Mouse (Mus musculus) testis, adult 2 months (tissue): ENCODE data around the gene Cadm4. TPM values are rescaled to one million over a fixed set of nuclear protein-coding genes. Genes with fewer than 3 reads are reported as not detected.
"Not testable (repeated sequence)": the region's sequence is repeated elsewhere in the genome, so short reads cannot be mapped to it uniquely, and the experiment has no call there.

Experiments used
- H3K27ac ChIP-seq: fragments of 200-500 bp; 2 replicates; pipeline ENCODE4 v1.5.1; 2012; ENCODE audit warnings: low read depth, low read length; ENCODE audit not compliant: control insufficient read depth, insufficient read depth
- H3K27me3 ChIP-seq: fragments of 200-500 bp; 2 replicates; pipeline ENCODE4 v1.6.1; 2012; ENCODE audit warnings: mild to moderate bottlenecking, low read length, moderate library complexity; ENCODE audit not compliant: control insufficient read depth, insufficient read depth
- H3K36me3 ChIP-seq: fragments of 200-500 bp; 2 replicates; pipeline ENCODE4 v1.6.1; 2012; ENCODE audit warnings: mild to moderate bottlenecking, low read length; ENCODE audit not compliant: control insufficient read depth, insufficient read depth
- H3K4me1 ChIP-seq: fragments of 200-500 bp; 2 replicates; pipeline ENCODE4 v1.6.1; 2012; ENCODE audit warnings: low read length; ENCODE audit not compliant: control insufficient read depth, insufficient read depth
- H3K4me3 ChIP-seq: fragments of 200-500 bp; 2 replicates; pipeline ENCODE4 v1.5.1; 2012; ENCODE audit warnings: low read depth, mild to moderate bottlenecking, low read length, moderate library complexity, mixed read lengths; ENCODE audit not compliant: control insufficient read depth
- CTCF ChIP-seq: fragments of 200-500 bp; IDR thresholded peaks from 2 replicates; pipeline ENCODE4 v1.5.1; 2012; ENCODE audit warnings: low read depth, mild to moderate bottlenecking, inconsistent platforms, low read length, moderate library complexity; ENCODE audit not compliant: control insufficient read depth, insufficient read depth, insufficient replicate concordance
- POLR2A ChIP-seq: fragments of 200-500 bp; IDR thresholded peaks from 2 replicates; pipeline ENCODE4 v1.6.1; 2012; ENCODE audit warnings: low read depth, mild to moderate bottlenecking, inconsistent platforms, low read length, moderate library complexity; ENCODE audit not compliant: control insufficient read depth
- polyA plus RNA-seq: library from polyadenylated mRNA; depleted of rRNA; stranded (reverse); fragments of >200 nt; gene quantifications from 2 replicates; pipeline ENCODE4 v1.2.3, GENCODE M21; 2012

Cadm4 gene
- polyA plus RNA-seq, 1 experiment = 2.5 TPM

DNA sequence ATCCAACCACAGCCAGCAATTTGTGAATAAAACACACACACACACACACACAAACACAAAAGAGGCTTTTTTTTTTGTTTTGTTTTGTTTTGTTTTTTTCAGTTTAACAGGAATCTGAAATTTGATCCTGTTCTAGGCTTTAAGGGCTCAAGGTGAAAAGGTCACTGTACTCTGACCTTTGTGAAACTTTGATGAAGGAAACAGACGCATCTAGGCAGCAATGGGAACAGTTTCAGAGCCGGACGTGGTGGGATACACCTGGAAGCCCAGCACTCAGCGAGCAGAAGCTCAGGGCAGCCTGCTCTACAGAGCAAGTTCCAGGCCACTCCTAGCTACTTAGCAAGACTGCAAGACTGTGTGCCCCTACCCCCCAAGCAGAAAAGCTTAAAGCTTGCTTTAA lies 23.0 kb downstream of the Cadm4 start:
- H3K4me3 ChIP-seq = no peak overlapping the region
- H3K27ac ChIP-seq = no peak overlapping the region
- H3K4me1 ChIP-seq = peaks cover 25% of the 10 kb centered on the region
- no peaks in the 10 kb centered on the region for H3K36me3 ChIP-seq
- no peaks in the 10 kb centered on the region for H3K27me3 ChIP-seq
- no peak for TF ChIP-seq POLR2A

DNA sequence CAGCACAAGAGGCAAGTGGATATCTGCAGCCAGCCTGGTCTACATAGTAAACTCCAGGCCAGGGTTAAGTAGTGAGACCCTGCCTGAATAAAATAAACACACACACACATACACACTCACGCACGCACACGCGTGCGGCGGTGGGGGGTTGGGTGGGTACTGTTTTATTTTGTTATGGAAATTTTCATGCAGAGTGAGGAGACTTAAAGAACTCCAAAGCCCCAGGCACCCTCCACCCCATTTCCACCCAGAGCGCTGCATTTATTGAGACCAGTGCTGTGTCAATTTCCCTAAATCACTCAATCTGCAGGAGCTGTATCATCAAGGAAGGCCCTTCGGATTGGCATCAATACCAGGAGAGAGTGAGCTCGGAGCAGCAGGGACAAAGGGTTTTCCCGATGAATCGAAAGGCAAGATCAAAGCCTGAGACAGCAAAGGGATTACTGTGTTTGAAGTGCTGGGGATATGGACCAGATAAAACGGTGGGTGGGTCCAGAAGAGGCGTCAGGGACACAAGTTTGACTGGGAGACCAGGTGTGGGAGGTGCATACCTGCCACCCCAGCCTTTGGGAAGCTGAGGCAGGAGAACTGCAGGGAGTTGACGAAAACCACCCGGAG lies 23.7 kb downstream of the Cadm4 start:
- peaks cover 19% of the 10 kb centered on the region for H3K4me1 ChIP-seq
- H3K27me3 ChIP-seq = no peaks in the 10 kb centered on the region
- H3K27ac ChIP-seq = no peak overlapping the region
- H3K36me3 ChIP-seq = no peaks in the 10 kb centered on the region
- TF ChIP-seq POLR2A = no peak
- TF ChIP-seq CTCF = no peak
- H3K4me3 ChIP-seq = no peak overlapping the region

DNA sequence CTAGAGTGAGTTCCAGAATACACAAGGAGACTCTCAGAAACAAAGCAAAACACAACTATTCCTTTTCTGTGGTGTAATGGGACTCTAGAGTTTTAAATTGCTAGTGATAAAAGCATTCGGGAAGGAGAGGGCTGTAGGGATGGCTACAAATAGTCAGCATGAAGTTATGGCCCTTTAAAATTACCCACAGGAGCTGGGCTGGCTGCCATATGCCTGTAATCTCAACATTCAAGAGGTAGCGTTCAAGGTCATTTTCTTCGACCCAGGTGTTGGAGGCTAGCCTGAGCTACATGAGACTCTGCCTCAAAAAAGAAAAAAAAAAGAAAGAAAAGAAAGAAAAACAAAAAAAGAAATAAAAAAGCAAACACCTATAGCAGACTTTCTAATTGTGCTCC lies 24.2 kb downstream of the Cadm4 start:
- no peak for TF ChIP-seq POLR2A
- no peak for TF ChIP-seq CTCF
- Histone ChIP-seq H3K4me1 (peaks cover 19% of the 10 kb centered on the region), H3K27me3 (no peaks in the 10 kb centered on the region), H3K36me3 (no peaks in the 10 kb centered on the region), H3K4me3 (no peak overlapping the region), H3K27ac (no peak overlapping the region; the same call in 1 of the 2 replicates)

DNA sequence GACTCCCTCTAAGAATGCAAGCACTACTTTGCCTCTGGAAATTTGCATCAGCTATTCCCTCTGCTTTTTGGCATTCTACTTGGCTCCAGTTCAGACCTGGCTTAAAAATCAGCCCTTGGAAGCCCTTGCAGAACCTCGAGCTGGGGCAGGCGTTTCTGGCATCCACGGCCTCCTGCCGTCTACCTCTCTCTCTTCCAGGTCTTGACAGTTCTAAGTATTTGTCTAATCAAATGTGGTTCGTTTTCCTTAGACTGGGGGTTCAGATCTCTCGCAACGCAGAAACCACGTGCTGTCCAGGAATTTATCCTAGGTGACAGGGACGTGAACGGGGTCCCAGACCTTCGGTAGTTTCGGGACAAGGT lies 24.6 kb downstream of the Cadm4 start:
- no peaks in the 10 kb centered on the region for H3K36me3 ChIP-seq
- peak overlapping the region; percentile 94 for H3K4me3 ChIP-seq
- peaks cover 18% of the 10 kb centered on the region for H3K4me1 ChIP-seq
- no peaks in the 10 kb centered on the region for H3K27me3 ChIP-seq
- TF ChIP-seq POLR2A (no peak), CTCF (no peak)
- H3K27ac ChIP-seq = peak overlapping the region; percentile 85

DNA sequence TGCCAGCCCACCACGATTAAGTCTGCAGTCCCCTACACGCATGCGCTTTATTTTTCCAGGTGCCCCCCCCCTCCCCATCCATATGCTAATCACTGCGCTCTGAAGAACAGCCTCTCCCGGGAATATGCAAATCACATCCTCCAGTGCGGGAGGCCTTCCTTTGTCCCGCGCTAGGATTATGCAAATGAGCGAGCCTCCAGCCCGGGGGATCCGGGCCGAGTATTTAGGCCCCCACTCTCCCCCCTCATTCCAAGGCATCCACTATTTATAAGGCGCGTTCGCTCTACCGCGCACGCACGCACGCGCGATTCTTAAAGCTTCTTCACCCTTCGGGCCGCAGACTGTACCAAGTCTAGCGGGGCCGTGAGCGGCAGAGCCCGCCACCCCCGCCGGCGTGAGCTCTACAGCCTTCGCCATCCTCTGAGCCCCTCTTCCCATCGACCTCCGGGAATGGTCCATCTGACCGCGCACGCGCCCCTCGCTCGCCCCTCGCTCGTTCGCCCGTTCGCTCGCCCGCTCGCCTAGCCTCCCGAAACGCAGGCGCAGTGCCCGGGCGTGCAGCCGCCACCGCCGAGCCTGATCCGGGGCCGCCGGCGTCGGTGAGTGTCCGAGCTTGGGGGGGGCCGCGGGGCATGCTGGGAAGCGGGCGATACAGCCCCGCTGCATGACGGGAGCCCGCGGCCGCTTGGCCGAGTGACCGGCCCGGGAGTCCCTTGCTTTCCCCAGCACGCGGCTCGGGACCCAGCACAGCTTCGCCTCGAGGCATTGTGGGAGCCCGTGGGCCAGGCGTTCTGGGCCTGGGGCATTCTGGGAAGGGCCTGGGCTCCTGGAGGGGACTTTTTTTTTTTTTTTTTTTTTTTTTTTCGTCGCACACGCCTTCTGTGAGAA lies 25.3 kb downstream of the Cadm4 start, which contains the start of gene Zfp428:
TSS of gene Zfp428 (plus strand) at position 169 of the 888 bp plus-strand sequence.
- H3K4me1 ChIP-seq = peaks cover 17% of the 10 kb centered on the region
- H3K4me3 ChIP-seq = peak within 1 kb of the TSS; percentile 94
- no peaks in the 10 kb centered on the region for H3K36me3 ChIP-seq
- peak within 1 kb of the TSS; percentile 85 for H3K27ac ChIP-seq
- H3K27me3 ChIP-seq = no peaks in the 10 kb centered on the region
- TF ChIP-seq POLR2A (0 out of 2 replicates have a peak, but pooled peaks have one; percentile 61), CTCF (no peak)

DNA sequence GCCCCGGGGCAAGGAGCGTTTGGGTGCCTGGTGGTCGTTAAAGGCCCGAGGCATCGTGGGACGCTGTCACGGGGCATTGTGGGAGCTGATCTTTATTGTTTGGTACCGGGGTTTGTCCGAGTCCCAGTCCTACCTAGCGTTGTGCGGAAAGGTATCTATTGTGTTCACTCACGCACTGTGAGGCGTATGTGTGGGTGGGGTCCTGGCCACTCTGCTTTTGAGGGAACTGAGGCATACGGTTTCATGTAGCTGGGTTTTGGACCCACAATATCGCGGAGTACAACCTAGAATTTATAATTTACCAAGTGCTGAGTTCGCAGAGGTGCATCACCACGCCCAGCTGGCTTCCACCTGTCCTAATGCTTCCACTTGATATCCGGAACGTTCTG lies 25.9 kb downstream of the Cadm4 start:
- H3K27me3 ChIP-seq = no peaks in the 10 kb centered on the region
- H3K27ac ChIP-seq = peak overlapping the region; percentile 85
- peak overlapping the region; percentile 94 for H3K4me3 ChIP-seq
- peaks cover 17% of the 10 kb centered on the region for H3K4me1 ChIP-seq
- TF ChIP-seq CTCF (no peak), POLR2A (no peak)
- no peaks in the 10 kb centered on the region for H3K36me3 ChIP-seq

DNA sequence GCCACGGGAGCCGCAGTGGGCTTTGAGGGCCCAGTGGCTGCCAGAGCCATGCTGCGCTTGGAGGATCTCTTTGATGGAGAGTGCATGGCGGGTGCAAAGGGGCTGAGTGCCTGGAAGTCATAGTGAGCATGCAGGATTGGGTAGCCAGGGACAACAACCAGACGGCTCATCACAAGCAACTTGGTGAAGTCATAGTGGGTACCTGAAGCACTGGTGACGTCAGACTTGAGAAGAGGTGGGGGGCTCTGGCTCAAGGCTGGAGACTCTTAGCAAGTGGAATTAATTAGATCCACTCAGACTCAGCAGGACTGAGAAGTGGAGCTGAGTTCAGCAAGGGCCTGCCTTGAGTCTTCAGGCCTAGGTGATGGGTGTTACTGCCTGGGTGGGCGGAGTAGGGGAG lies 30.5 kb downstream of the Cadm4 start, which contains the start of gene AC161166.1:
TSS of gene AC161166.1 (minus strand) at position 101 of the 400 bp plus-strand sequence.
- Histone ChIP-seq H3K36me3 (no peaks in the 10 kb centered on the region), H3K27me3 (no peaks in the 10 kb centered on the region), H3K27ac (peak within 1 kb of the TSS; percentile 27; the same call in 1 of the 2 replicates), H3K4me1 (peaks cover 4% of the 10 kb centered on the region), H3K4me3 (peak within 1 kb of the TSS; percentile 70)
- TF ChIP-seq POLR2A (peak; percentile 58), CTCF (no peak)

DNA sequence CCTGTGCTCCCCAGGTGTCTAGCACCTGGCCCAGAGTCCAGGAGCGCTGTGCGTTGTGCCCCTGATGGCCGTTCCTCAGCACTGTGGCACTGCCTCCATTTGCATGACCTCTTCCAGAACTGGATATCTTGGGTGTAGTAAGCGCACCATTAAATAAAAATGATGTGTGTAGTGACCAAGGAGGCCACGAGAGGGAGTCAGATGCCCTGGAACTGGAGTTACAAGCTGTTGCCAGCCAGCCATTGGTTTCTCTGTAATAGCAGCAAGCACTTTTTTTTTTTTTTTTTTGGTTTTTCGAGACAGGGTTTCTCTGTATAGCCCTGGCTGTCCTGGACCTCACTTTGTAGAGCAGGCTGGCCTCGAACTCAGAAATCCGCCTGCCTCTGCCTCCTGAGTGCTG lies 34.5 kb downstream of the Cadm4 start:
- H3K4me1 ChIP-seq, H3K27me3 ChIP-seq, H3K36me3 ChIP-seq, H3K27ac ChIP-seq, H3K4me3 ChIP-seq: not testable (repeated sequence)
